Mouse (Mus musculus): ENCODE measurements around the gene Vax2.

GRCm38 (mm10) chr6:83768485-83768884, 57.4 kb downstream of the Vax2 start:
- TF ChIP-seq CTCF (IDR thresholded peaks at IDR 0.05; ENCODE audit: low read depth): no peak
- TF ChIP-seq EP300 (IDR thresholded peaks at IDR 0.05; ENCODE audit: low read depth): no peak
